Mouse (Mus musculus) MEL (cell line): ENCODE data around the gene Dhrs3. TPM values are rescaled to one million over a fixed set of nuclear protein-coding genes. Genes with fewer than 3 reads are reported as not detected.

Experiments
- DNase-seq: peaks from one replicate; pipeline ENCODE4 v3.0.0; 2011; ENCODE audit warnings: low read depth, low spot score
- H3K27ac ChIP-seq: 2 replicates; pipeline ENCODE4 v1.5.1; 2012; ENCODE audit warnings: low read depth, mild to moderate bottlenecking, control low read depth, low read length, moderate library complexity; ENCODE audit not compliant: control insufficient read depth
- H3K27me3 ChIP-seq, 2 experiments: fragments of 150-350 bp in 1 of 2; sonication (generic) in 1 of 2; 2 replicates each; pipeline ENCODE4 v1.6.1; 2012; ENCODE audit warnings: low read length in 2 of 2, mild to moderate bottlenecking in 2 of 2, improper control_type of control experiment in 1 of 2, moderate library complexity in 1 of 2; ENCODE audit not compliant: insufficient read depth in 2 of 2, control insufficient read depth in 1 of 2
- H3K36me3 ChIP-seq, 2 experiments: 2 replicates each; pipeline ENCODE4 v1.6.1; 2012 to 2014; ENCODE audit warnings: low read length in 2 of 2, improper control_type of control experiment in 1 of 2, inconsistent platforms in 1 of 2, mild to moderate bottlenecking in 1 of 2; ENCODE audit not compliant: insufficient read depth in 2 of 2, control insufficient read depth in 1 of 2
- H3K4me1 ChIP-seq, 2 experiments: fragments of 150-350 bp in 1 of 2; sonication (generic) in 1 of 2; 2 replicates each; pipeline ENCODE4 v1.6.1; 2012; ENCODE audit warnings: low read length in 2 of 2, improper control_type of control experiment in 1 of 2, mild to moderate bottlenecking in 1 of 2; ENCODE audit not compliant: insufficient read depth in 2 of 2, control insufficient read depth in 1 of 2
- H3K4me3 ChIP-seq, 2 experiments: fragments of 150-350 bp in 1 of 2; sonication (generic) in 1 of 2; 2 replicates each; pipeline ENCODE4 v1.5.1; 2012; ENCODE audit warnings: low read depth in 2 of 2, low read length in 2 of 2, mild to moderate bottlenecking in 2 of 2, moderate library complexity in 2 of 2, control low read depth in 1 of 2, improper control_type of control experiment in 1 of 2; ENCODE audit not compliant: control insufficient read depth in 1 of 2, insufficient read depth in 1 of 2
- H3K79me2 ChIP-seq: 2 replicates; pipeline ENCODE4 v1.6.1; 2012; ENCODE audit warnings: mild to moderate bottlenecking, low read length, moderate library complexity; ENCODE audit not compliant: control insufficient read depth, poor library complexity, insufficient read depth
- H3K9ac ChIP-seq: 2 replicates; pipeline ENCODE4 v1.6.1; 2012; ENCODE audit warnings: low read depth, mild to moderate bottlenecking, control low read depth, low read length, moderate library complexity; ENCODE audit not compliant: control insufficient read depth, poor library complexity, severe bottlenecking
- H3K9me3 ChIP-seq: fragments of 150-350 bp; sonication (generic); replicated peaks from 2 replicates; pipeline ENCODE4 v1.6.1; 2012; ENCODE audit warnings: mild to moderate bottlenecking, low read length, improper control_type of control experiment, moderate library complexity; ENCODE audit not compliant: insufficient read depth
- CHD1 ChIP-seq: IDR thresholded peaks from 2 replicates; pipeline ENCODE4 v1.6.1; 2012; ENCODE audit warnings: low read depth, mild to moderate bottlenecking, inconsistent platforms, low read length, improper control_type of control experiment
- CTCF ChIP-seq, 3 experiments: IDR thresholded peaks in 2 of 3; conservative IDR thresholded peaks in 1 of 3; 2 replicates each; pipeline ENCODE4 v1.5.1; 2011 to 2012; ENCODE audit warnings: low read length in 3 of 3, low read depth in 2 of 3, mild to moderate bottlenecking in 2 of 3, improper control_type of control experiment in 1 of 3, inconsistent platforms in 1 of 3, mixed read lengths in 1 of 3, moderate library complexity in 1 of 3; ENCODE audit not compliant: control insufficient read depth in 1 of 3, insufficient read depth in 1 of 3, poor library complexity in 1 of 3, severe bottlenecking in 1 of 3
- E2F4 ChIP-seq: IDR thresholded peaks from 2 replicates; pipeline ENCODE4 v1.6.1; 2011; ENCODE audit warnings: low read depth, low read length, improper control_type of control experiment, borderline replicate concordance
- ELF1 ChIP-seq: IDR thresholded peaks from 2 replicates; pipeline ENCODE4 v1.6.1; 2014; ENCODE audit warnings: low read depth, mild to moderate bottlenecking, inconsistent platforms, low read length, improper control_type of control experiment, moderate library complexity
- EP300 ChIP-seq, 2 experiments: IDR thresholded peaks; 2 replicates each; pipeline ENCODE4 v1.6.1; 2011; ENCODE audit warnings: improper control_type of control experiment in 2 of 2, low read length in 2 of 2, low read depth in 1 of 2, mild to moderate bottlenecking in 1 of 2
- ETS1 ChIP-seq: IDR thresholded peaks from 2 replicates; pipeline ENCODE4 v1.6.1; 2012; ENCODE audit warnings: low read depth, mild to moderate bottlenecking, inconsistent platforms, low read length, improper control_type of control experiment, moderate library complexity
- GATA1 ChIP-seq: IDR thresholded peaks from 2 replicates; pipeline ENCODE4 v1.6.1; 2011; ENCODE audit warnings: low read depth, low read length, improper control_type of control experiment
- KAT2A ChIP-seq: conservative IDR thresholded peaks from 2 replicates; pipeline ENCODE4 v1.6.1; 2012; ENCODE audit warnings: low read depth, low read length, improper control_type of control experiment, inconsistent platforms
- MAX ChIP-seq: IDR thresholded peaks from 2 replicates; pipeline ENCODE4 v1.6.1; 2011; ENCODE audit warnings: low read length, improper control_type of control experiment
- MAZ ChIP-seq: IDR thresholded peaks from 2 replicates; pipeline ENCODE4 v1.6.1; 2012; ENCODE audit warnings: low read depth, mild to moderate bottlenecking, inconsistent platforms, low read length, improper control_type of control experiment
- MEF2A ChIP-seq: IDR thresholded peaks from 2 replicates; pipeline ENCODE4 v1.6.1; 2014; ENCODE audit warnings: low read depth, mild to moderate bottlenecking, inconsistent platforms, low read length, improper control_type of control experiment; ENCODE audit not compliant: poor library complexity, insufficient replicate concordance, severe bottlenecking; ENCODE audit errors: extremely low read depth
- MXI1 ChIP-seq: IDR thresholded peaks from 2 replicates; pipeline ENCODE4 v1.6.1; 2011; ENCODE audit warnings: mild to moderate bottlenecking, low read depth, low read length, improper control_type of control experiment
- MYB ChIP-seq: IDR thresholded peaks from 2 replicates; pipeline ENCODE4 v1.6.1; 2011; ENCODE audit warnings: mild to moderate bottlenecking, low read depth, low read length, improper control_type of control experiment
- NELFE ChIP-seq: IDR thresholded peaks from 2 replicates; pipeline ENCODE4 v1.6.1; 2011; ENCODE audit warnings: low read depth, low read length, improper control_type of control experiment
- POLR2A ChIP-seq, 2 experiments: IDR thresholded peaks; 2 replicates each; pipeline ENCODE4 v1.6.1; 2011 to 2012; ENCODE audit warnings: low read length in 2 of 2, mild to moderate bottlenecking in 2 of 2, control low read depth in 1 of 2, improper control_type of control experiment in 1 of 2, low read depth in 1 of 2, moderate library complexity in 1 of 2; ENCODE audit not compliant: control insufficient read depth in 1 of 2, insufficient read depth in 1 of 2, poor library complexity in 1 of 2
- POLR2AphosphoS2 ChIP-seq: IDR thresholded peaks from 2 replicates; pipeline ENCODE4 v1.6.1; 2011; ENCODE audit warnings: low read length, improper control_type of control experiment
- POLR2AphosphoS5 ChIP-seq: IDR thresholded peaks from 2 replicates; pipeline ENCODE4 v1.6.1; 2012; ENCODE audit warnings: low read depth, borderline replicate concordance, mild to moderate bottlenecking, inconsistent platforms, low read length, moderate library complexity, mixed read lengths
- RCOR1 ChIP-seq: IDR thresholded peaks from 2 replicates; pipeline ENCODE4 v1.6.1; 2012; ENCODE audit warnings: low read depth, mild to moderate bottlenecking, inconsistent platforms, low read length, improper control_type of control experiment
- SMC3 ChIP-seq: IDR thresholded peaks from 2 replicates; pipeline ENCODE4 v1.6.1; 2011; ENCODE audit warnings: low read depth, low read length, improper control_type of control experiment
- TBP ChIP-seq: IDR thresholded peaks from 2 replicates; pipeline ENCODE4 v1.8.0; 2011; ENCODE audit warnings: low read depth, low read length, improper control_type of control experiment
- USF2 ChIP-seq, 2 experiments: IDR thresholded peaks; 2 replicates each; pipeline ENCODE4 v1.6.1; 2011 to 2012; ENCODE audit warnings: improper control_type of control experiment in 2 of 2, low read length in 2 of 2, borderline replicate concordance in 1 of 2, inconsistent platforms in 1 of 2, low read depth in 1 of 2, mild to moderate bottlenecking in 1 of 2; ENCODE audit not compliant: insufficient read depth in 1 of 2
- ZC3H11A ChIP-seq: IDR thresholded peaks from 2 replicates; pipeline ENCODE4 v1.6.1; 2012; ENCODE audit warnings: low read depth, mild to moderate bottlenecking, inconsistent platforms, low read length, improper control_type of control experiment
- ZKSCAN1 ChIP-seq: IDR thresholded peaks from 2 replicates; pipeline ENCODE4 v1.6.1; 2012; ENCODE audit warnings: low read depth, mild to moderate bottlenecking, inconsistent platforms, low read length, improper control_type of control experiment, moderate library complexity
- ZMIZ1 ChIP-seq: IDR thresholded peaks from 2 replicates; pipeline ENCODE4 v1.6.1; 2012; ENCODE audit warnings: low read depth, mild to moderate bottlenecking, inconsistent platforms, low read length, improper control_type of control experiment, moderate library complexity
- polyA plus RNA-seq, 2 experiments: library from polyadenylated mRNA; stranded (reverse) in 1 of 2; unstranded in 1 of 2; fragments of >175 nt in 1 of 2; fragments of >200 nt in 1 of 2; gene quantifications; 2 replicates each; pipeline versions ENCODE4 v1.2.1 to v1.2.4; 2012; ENCODE audit warnings: low replicate concordance in 2 of 2, low read depth in 1 of 2; ENCODE audit not compliant: insufficient read length in 2 of 2, insufficient read depth in 1 of 2, missing spikeins in 1 of 2
- total RNA-seq: library from RNA; depleted of rRNA; stranded (reverse); fragments of 300-350 nt; gene quantifications from 2 replicates; pipeline ENCODE4 v1.2.3, GENCODE M21; 2012

The Dhrs3 gene
- total and polyA plus RNA-seq, 3 experiments, result 0.89 to 2.2 TPM; not detected in 1

- Histone ChIP-seq H3K9ac (peak overlapping the region; percentile 75), H3K27me3 (no peaks in the 10 kb centered on the region), H3K79me2 (no peaks in the 10 kb centered on the region; the same call in 1 of the 2 replicates), H3K9me3 (no peaks in the 10 kb centered on the region), H3K36me3 (no peaks in the 10 kb centered on the region), H3K4me3 (peak overlapping the region; percentile 61 to 84), H3K4me1 (peaks cover 2% of the 10 kb centered on the region in 2 experiments; a peak in 2 of 4 replicates), H3K27ac (peak overlapping the region; percentile 82)
- peak; percentile 88 for DNase-seq
- TF ChIP-seq SMC3 (peak; percentile 3; the same call in 1 of the 2 replicates), RCOR1 (no peak), E2F4 (0 out of 2 replicates have a peak, but pooled peaks have one; percentile 47), ZKSCAN1 (0 out of 2 replicates have a peak, but pooled peaks have one; percentile 12), EP300 (IDR thresholded peaks at IDR 0.05; ENCODE audit: low read depth in 1 of 2, low read length in 2 of 2) (0 out of 4 replicates have a peak, but pooled peaks of 1 of the 2 experiments have one; percentile 10)
These were observed 1.4 kb upstream of the Dhrs3 start for GRCm38 (mm10) chr4:144891121-144891711.

DNA sequence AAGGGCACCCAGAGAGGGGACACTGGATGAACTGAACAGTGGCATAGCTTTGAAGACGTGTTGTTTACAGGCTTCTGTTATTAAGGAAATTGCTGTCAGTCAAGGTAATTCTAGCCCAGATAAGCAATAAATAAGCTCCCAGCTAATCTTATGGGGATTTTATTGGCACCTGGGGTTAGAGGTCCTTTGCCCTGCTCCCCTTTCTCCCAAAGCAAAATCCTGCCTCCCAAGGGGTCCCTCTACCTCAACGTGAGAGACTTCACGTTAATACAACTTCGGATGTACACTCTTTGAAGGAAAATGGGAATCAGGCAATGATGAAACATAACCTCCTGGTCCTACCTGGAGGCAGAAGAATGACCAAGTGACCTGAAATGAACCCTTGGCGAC is 889 bp upstream of the Dhrs3 start:
- H3K4me1 ChIP-seq, result peaks cover 2% of the 10 kb centered on the region in 2 experiments; a peak in 2 of 4 replicates
- peak overlapping the region; percentile 82 for H3K27ac ChIP-seq
- H3K27me3 ChIP-seq, result no peaks in the 10 kb centered on the region
- peak overlapping the region; percentile 61 to 84 for H3K4me3 ChIP-seq
- DNase-seq, result no peak
- no peaks in the 10 kb centered on the region for H3K9me3 ChIP-seq
- no peak for TF ChIP-seq NELFE
- TF ChIP-seq EP300 (IDR thresholded peaks at IDR 0.05; ENCODE audit: low read depth in 1 of 2, low read length in 2 of 2), result 0 out of 4 replicates have a peak, but pooled peaks of 1 of the 2 experiments have one; percentile 2
- TF ChIP-seq MEF2A, result no peak
- peak; percentile 34; the same call in 1 of the 2 replicates for TF ChIP-seq GATA1
- TF ChIP-seq POLR2A (IDR thresholded peaks at IDR 0.05; ENCODE audit: control insufficient read depth in 1 of 2, insufficient read depth in 1 of 2, low read depth in 1 of 2, low read length in 2 of 2, poor library complexity in 1 of 2), result no peak
- no peak for TF ChIP-seq POLR2AphosphoS5
- TF ChIP-seq CHD1, result no peak
- TF ChIP-seq KAT2A, result no peak
- TF ChIP-seq, all 39 proteins: peak for 2
- H3K79me2 ChIP-seq, result no peaks in the 10 kb centered on the region; the same call in 1 of the 2 replicates
- H3K36me3 ChIP-seq, result no peaks in the 10 kb centered on the region
- peak overlapping the region; percentile 75 for H3K9ac ChIP-seq

- peak overlapping the region; percentile 75 for H3K9ac ChIP-seq
- peak overlapping the region; percentile 61 to 84 for H3K4me3 ChIP-seq
- no peaks in the 10 kb centered on the region for H3K27me3 ChIP-seq
- H3K36me3 ChIP-seq, result no peaks in the 10 kb centered on the region
- no peak for DNase-seq
- no peaks in the 10 kb centered on the region for H3K9me3 ChIP-seq
- H3K4me1 ChIP-seq, result peaks cover 2% of the 10 kb centered on the region in 2 experiments; a peak in 2 of 4 replicates
- H3K79me2 ChIP-seq, result no peaks in the 10 kb centered on the region; the same call in 1 of the 2 replicates
- H3K27ac ChIP-seq, result peak overlapping the region; percentile 82
- TF ChIP-seq ZC3H11A (no peak), ELF1 (no peak), TBP (no peak), USF2 (IDR thresholded peaks at IDR 0.05; ENCODE audit: borderline replicate concordance in 1 of 2, insufficient read depth in 1 of 2, low read depth in 1 of 2, low read length in 2 of 2) (no peak), MYB (no peak; the same call in 1 of the 2 replicates), ZKSCAN1 (peak; percentile 3; the same call in 1 of the 2 replicates), GATA1 (no peak; the same call in 1 of the 2 replicates), NELFE (no peak), CTCF (IDR thresholded peaks at IDR 0.05 in 2 of 3, conservative IDR thresholded peaks at IDR 0.05 in 1 of 3; ENCODE audit: control insufficient read depth in 1 of 3, insufficient read depth in 1 of 3, low read depth in 2 of 3, low read length in 3 of 3, poor library complexity in 1 of 3, severe bottlenecking in 1 of 3) (no peak), MAZ (no peak), MAX (0 out of 2 replicates have a peak, but pooled peaks have one; percentile 31), MEF2A (no peak), POLR2AphosphoS2 (no peak), EP300 (IDR thresholded peaks at IDR 0.05; ENCODE audit: low read depth in 1 of 2, low read length in 2 of 2) (peak in 1 of 2 experiments; percentile 10; a peak in 1 of 4 replicates), MXI1 (peak; percentile 7; the same call in 1 of the 2 replicates), ZMIZ1 (no peak), ETS1 (no peak; the same call in 1 of the 2 replicates)
These were observed 278 bp downstream of the Dhrs3 start for GRCm38 (mm10) chr4:144892937-144893272.
